Mouse (Mus musculus): Measurements from ENCODE around the gene Tmem98.

Tmem98 gene

DNA sequence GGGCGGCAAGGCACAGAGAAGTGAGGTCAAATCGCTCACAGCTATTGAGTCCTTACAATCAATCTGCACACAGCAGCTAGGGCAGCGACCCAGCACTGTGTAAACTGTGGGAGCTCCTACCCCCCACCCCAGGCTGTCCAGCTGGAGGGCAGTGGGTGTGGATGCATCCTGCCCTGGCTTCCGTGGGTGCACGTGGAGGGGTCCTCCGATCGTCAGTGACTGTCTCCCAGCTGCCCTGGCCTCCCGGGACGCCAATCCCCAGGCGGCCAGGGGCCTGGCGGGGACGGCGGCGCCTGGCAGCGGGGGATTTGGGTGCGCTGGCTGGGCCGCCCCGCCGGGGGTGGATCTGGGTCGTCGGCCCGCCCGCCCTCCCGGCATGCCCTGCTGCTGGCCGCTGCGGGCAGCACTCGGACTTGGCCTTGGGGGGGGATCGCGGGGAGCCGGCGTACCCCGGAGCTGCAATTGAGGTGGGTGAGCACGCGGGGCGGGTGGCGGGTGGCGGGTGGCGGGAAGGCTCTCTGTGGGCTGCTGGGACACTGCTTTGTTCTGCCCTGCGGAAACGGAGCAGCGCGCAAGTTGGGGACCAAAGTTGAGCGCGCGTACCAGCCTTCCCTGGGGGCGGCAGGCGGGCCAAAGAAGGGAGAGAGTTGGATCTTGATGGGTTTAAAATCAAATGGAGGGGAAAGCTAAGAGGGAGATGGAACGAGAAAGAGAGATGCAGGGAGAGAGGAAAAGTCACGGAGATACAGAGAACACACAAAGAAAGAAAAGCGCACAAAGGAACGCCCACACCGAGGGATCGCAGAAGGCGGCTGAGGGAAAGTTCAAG, at the start of gene Tmem98:
Gene Tmem98 (plus strand): TSS at position 183 of the 829 bp plus-strand sequence.
- ATAC-seq (ENCODE audit: insufficient number of reproducible peaks, low FRiP score, low TSS enrichment), result no peak

DNA sequence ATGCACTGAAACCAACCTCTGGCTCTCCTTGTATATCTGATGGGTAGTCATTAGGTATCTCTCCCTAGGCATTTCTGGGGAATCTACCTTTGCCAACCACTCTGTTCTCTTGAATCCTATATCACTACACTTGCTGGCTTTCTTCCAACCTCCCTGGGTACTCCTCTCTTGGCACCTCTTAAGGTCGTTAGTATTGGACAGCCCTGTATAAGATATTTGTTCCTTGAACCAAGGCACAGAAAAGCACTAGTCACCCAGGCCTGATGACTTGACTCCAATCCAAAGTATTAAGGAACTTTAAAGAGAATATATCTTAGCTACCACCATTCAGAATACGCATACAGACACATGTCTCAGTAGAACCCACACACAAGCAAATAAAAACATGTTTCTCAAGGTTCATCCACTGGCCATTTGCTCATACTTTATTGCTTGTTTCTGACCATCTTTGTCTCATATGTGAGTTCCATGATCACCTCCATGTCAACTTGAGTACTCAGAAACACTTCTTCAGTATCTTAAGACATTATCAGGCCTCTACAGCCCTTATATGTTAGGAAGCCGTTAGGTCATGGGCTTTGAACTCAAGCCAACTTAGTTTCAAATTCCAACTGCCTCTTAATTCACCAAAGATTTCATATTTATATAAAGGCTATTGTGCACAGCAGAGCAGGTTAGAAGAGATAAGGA, 48.5 kb upstream of the Tmem98 start:
- ATAC-seq (ENCODE audit: insufficient number of reproducible peaks, low FRiP score, low TSS enrichment), result no peak

DNA sequence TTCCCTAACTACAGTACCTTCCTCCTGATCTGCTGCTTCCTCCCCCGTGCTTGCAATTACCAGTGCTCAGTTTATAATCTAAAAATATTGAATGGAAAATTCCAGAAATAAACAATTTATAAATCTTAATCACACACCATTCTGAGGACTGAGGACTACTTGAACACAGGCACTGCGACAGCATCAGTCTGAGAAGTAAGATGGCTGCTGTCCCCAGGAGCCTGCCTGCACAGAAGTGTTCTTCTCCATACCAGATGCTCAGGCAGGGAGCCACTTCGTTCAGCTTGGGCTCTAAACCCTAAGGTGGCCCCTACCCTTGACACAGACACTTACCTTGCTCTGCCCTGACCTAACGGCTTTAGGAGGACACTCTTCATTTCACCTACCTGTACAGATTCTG, 47.9 kb upstream of the Tmem98 start:
- no peak for ATAC-seq (ENCODE audit: insufficient number of reproducible peaks, low FRiP score, low TSS enrichment)

DNA sequence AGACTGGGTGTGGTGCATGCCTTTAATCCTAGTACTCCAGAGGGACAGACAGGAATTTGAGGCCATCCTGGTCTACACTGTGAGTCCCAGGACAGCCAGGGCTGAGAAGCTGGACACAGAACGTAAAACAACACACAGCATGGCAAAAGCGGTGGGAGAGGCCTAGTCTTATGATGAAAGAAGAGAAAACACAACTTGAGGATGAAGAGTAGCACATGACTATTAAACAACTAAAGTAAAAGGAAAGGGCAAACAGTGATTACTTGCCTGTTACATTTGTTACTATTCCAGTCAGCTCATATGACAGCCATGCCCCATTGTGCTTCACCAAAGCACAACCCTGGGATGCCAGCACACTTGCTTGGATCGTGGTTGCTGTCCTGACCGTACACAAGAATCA, 43.9 kb upstream of the Tmem98 start:
- no peak for ATAC-seq (ENCODE audit: insufficient number of reproducible peaks, low FRiP score, low TSS enrichment)

GRCm38 (mm10) chr11:80766472-80767319, 43.3 kb upstream of the Tmem98 start:
- ATAC-seq (ENCODE audit: insufficient number of reproducible peaks, low FRiP score, low TSS enrichment), result no peak

DNA sequence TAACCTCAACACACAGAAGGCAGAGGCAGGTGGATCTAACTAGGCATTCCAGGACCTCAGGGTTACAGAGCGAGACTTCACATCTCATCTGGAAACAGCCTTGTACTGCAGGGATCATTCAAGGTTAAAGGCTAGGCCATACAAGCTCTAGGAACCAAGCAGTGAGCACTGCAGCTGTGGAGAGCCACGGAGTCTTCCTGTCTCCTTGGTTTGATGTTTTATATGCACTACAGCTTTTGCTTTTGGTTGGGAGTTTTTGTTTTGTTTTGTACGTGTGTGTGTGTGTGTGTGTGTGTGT, 42.7 kb upstream of the Tmem98 start:
- no peak for ATAC-seq (ENCODE audit: insufficient number of reproducible peaks, low FRiP score, low TSS enrichment)

- no peak for ATAC-seq (ENCODE audit: insufficient number of reproducible peaks, low FRiP score, low TSS enrichment)
Observed at GRCm38 (mm10) chr11:80771186-80771585, 38.8 kb upstream of the Tmem98 start.

GRCm38 (mm10) chr11:80771596-80772250, 38.3 kb upstream of the Tmem98 start:
- ATAC-seq (ENCODE audit: insufficient number of reproducible peaks, low FRiP score, low TSS enrichment), result no peak

- ATAC-seq (ENCODE audit: insufficient number of reproducible peaks, low FRiP score, low TSS enrichment), result no peak
Observed at GRCm38 (mm10) chr11:80772595-80773210, 37.3 kb upstream of the Tmem98 start.

DNA sequence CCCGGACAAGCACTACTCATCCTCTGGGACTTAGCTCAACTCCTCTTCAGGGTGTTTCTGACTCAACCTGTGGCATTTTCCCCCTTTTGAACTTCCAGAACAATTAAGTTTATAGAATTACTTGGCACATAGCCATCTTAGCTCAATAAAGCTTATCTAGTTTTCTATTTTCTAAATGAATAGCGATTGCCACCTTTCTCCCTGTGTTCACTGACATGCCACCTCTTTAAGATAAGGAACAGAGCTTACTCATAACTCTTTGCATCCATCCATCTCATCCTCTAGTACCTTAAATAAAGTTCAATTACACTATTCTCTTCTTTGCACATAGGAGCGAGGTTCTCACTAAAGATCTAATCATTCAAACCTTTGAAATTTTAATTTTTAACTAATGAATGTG, 34.4 kb upstream of the Tmem98 start:
- ATAC-seq (ENCODE audit: insufficient number of reproducible peaks, low FRiP score, low TSS enrichment), result no peak

- no peak for ATAC-seq (ENCODE audit: insufficient number of reproducible peaks, low FRiP score, low TSS enrichment)
Observed at GRCm38 (mm10) chr11:80777708-80778107, 32.3 kb upstream of the Tmem98 start.

- ATAC-seq (ENCODE audit: insufficient number of reproducible peaks, low FRiP score, low TSS enrichment), result no peak
Observed at GRCm38 (mm10) chr11:80778157-80778556, 31.8 kb upstream of the Tmem98 start.

- no peak for ATAC-seq (ENCODE audit: insufficient number of reproducible peaks, low FRiP score, low TSS enrichment)
Observed at GRCm38 (mm10) chr11:80778916-80779526, 31.0 kb upstream of the Tmem98 start.

DNA sequence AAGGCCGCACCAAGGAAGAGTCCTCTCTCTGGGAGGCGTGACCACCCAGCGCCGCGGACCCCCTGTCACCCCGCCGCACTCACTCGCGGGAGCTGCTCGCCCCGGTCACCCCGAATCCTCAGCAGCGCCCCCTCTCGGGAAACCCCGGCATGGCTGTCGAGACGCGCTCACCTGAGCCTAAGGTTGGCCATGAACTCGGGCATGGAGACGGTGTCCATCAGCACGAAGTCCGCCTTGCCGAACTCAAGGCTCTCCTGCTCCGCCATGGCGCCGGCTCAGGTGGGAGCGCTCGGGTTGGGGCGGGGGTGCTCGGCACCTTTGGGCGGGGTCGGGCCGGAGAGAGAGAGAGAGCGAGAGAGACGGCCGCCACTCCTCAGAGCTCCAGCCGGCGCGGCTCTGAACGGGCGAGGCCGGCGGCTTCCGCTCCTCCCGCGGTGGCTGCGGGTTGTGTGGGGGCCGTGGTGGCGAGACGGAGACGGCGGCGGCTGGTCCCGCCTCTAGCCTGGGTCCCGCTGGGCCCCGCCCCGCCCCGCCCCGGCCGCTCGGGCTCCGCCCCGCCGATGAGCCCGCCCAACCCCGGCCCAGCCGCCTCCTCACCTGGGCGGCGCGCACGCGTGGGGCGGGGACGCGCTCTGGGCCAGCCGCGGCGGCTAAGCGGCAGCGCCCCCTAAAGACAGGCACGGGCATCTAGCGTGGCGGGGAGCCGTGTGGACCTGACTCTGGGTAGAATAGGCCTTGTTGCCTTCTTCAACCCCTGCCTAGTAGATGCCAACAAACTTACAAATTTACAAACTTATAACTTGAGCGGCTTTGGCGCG, 30.2 kb upstream of the Tmem98 start, which contains the start of gene Myo1d:
Gene Myo1d (minus strand): TSS at position 499 of the 818 bp plus-strand sequence.
- ATAC-seq (ENCODE audit: insufficient number of reproducible peaks, low FRiP score, low TSS enrichment), result peak; percentile 92

GRCm38 (mm10) chr11:80781535-80781934, 28.4 kb upstream of the Tmem98 start:
- ATAC-seq (ENCODE audit: insufficient number of reproducible peaks, low FRiP score, low TSS enrichment), result no peak

GRCm38 (mm10) chr11:80783460-80783859, 26.5 kb upstream of the Tmem98 start:
- no peak for ATAC-seq (ENCODE audit: insufficient number of reproducible peaks, low FRiP score, low TSS enrichment)

DNA sequence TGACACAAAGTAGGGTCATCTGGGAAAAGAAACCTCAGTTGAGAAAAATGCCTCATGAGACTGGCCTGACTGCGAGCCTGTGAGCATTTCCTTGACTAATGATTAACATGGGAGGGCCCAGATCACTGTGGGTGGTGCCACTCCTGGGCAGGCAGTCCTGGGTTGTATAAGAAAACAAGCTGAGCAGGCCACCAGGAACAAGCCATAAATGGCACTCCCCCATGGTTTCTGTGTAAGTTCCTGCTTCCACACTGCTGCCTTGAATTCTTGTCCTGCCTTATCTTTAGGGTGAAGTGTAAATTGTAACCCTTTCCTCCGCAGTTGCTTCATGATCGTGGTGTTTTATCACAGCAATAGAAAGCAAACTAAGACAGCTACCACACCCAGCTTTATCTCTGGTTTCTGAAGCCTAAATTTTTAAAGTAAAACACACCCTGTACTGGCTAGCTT, 25.7 kb upstream of the Tmem98 start:
- no peak for ATAC-seq (ENCODE audit: insufficient number of reproducible peaks, low FRiP score, low TSS enrichment)

DNA sequence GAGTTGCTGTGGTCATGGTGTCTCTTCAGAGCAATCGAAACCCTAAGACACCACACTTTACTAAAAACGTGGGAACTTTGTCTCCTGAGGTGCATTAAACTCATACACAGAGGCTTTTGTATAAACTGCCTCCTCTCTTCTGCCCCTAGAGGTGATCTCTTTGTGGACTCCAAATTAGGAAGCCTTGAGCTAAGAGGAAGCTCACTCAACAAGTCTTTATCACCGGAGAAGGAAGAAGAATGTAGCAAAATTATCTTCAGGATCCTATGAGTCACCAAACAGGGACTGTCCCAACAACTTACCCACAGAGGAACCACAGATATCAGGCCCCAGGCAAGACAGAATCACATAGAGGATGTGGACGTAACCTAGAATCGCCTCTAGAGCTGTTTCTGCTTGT, 24.3 kb upstream of the Tmem98 start:
- no peak for ATAC-seq (ENCODE audit: insufficient number of reproducible peaks, low FRiP score, low TSS enrichment)
